In genomic region chr2:32990167-32990832, GRCm38 (mm10) we compare ENCODE assay signal across 12 mouse cellular contexts. TPM values are rescaled to one million over a fixed set of nuclear protein-coding genes. Genes with fewer than 3 reads are reported as not detected.
A peak's percentile ranks its signal among the peaks of the same experiment; 100 is the strongest.
DNase-seq lines count a peak whose midpoint lies in the region; ATAC-seq and TF ChIP-seq lines count a peak whose summit lies in the region.
"Had no signal": no experiment of that assay in that cellular context is flagged by ENCODE, and none has a peak within 500 bp of the region (broad histone marks: within the 10 kb centered on the region; RNA-seq: fewer than 3 reads in every experiment).

No protein-coding gene starts in this region.

- peak; percentile 66 for TF ChIP-seq CTCF in hindbrain, postnatal 0 days (IDR thresholded peaks at IDR 0.05; ENCODE audit: low read depth)
- peak; percentile 43 for TF ChIP-seq CTCF in bone marrow macrophage, adult 2 months (IDR thresholded peaks at IDR 0.05; ENCODE audit: low read depth, low read length)

- H3K9me3 ChIP-seq in hindbrain, postnatal 0 days (ENCODE audit: low read length) = no peaks in the 10 kb centered on the region
- H3K9me3 ChIP-seq in hindbrain, embryonic 16.5 days (ENCODE audit: control insufficient read depth, low read length) = no peaks in the 10 kb centered on the region
- H3K9me3 ChIP-seq: lung, embryonic 15.5 days had no signal

- TF ChIP-seq POLR2A in bone marrow macrophage, adult 2 months (IDR thresholded peaks at IDR 0.05; ENCODE audit: borderline replicate concordance, low read depth, low read length) = no peak

- H3K9ac ChIP-seq in hindbrain, postnatal 0 days (replicated peaks; ENCODE audit: low read length) = no peak overlapping the region
- no peak overlapping the region for H3K9ac ChIP-seq in hindbrain, embryonic 16.5 days (ENCODE audit: low read depth, low read length)
- H3K9ac ChIP-seq: lung, embryonic 15.5 days had no signal

- H3K27me3 ChIP-seq in hindbrain, postnatal 0 days (ENCODE audit: insufficient read depth, low read length) = no peaks in the 10 kb centered on the region
- H3K27me3 ChIP-seq in hindbrain, embryonic 16.5 days (replicated peaks; ENCODE audit: control insufficient read depth, insufficient read depth, low read length) = no peaks in the 10 kb centered on the region
- H3K27me3 ChIP-seq: lung, embryonic 15.5 days had no signal

- DNase-seq in hindbrain, postnatal 0 days (ENCODE audit: low spot score) = peak; percentile 51
- DNase-seq in 3T3-L1 (ENCODE audit: low read depth, low spot score) = peak; percentile 60
- peak; percentile 68 for DNase-seq in CD4-positive, CD25-positive, alpha-beta regulatory T cell, adult 2 months (ENCODE audit: low read depth, low spot score)
- no peak for DNase-seq in adrenal gland, adult 2 months
- DNase-seq in urinary bladder, postnatal 36 days (ENCODE audit: low spot score in 2 of 2) = no peak
- DNase-seq: gastrocnemius, postnatal 25 days; right cerebral cortex, adult 18-20 months; thymus, adult 18-20 months had no signal

- no peak overlapping the region for H3K4me3 ChIP-seq in hindbrain, postnatal 0 days (ENCODE audit: low read length)
- no peak overlapping the region for H3K4me3 ChIP-seq in hindbrain, embryonic 16.5 days (ENCODE audit: low read length)
- no peak overlapping the region for H3K4me3 ChIP-seq in bone marrow macrophage, adult 2 months (ENCODE audit: insufficient read depth, low read length)
- H3K4me3 ChIP-seq: lung, embryonic 15.5 days had no signal

- no peak overlapping the region for H3K27ac ChIP-seq in hindbrain, postnatal 0 days
- H3K27ac ChIP-seq in hindbrain, embryonic 16.5 days (ENCODE audit: low read depth, low read length) = no peak overlapping the region
- H3K27ac ChIP-seq in bone marrow macrophage, adult 2 months (ENCODE audit: insufficient read depth, low read depth, low read length) = no peak overlapping the region
- H3K27ac ChIP-seq: lung, embryonic 15.5 days had no signal

- H3K4me2 ChIP-seq in hindbrain, postnatal 0 days (ENCODE audit: low read depth, low read length) = no peak overlapping the region
- H3K4me2 ChIP-seq in hindbrain, embryonic 16.5 days (ENCODE audit: low read length) = no peak overlapping the region
- H3K4me2 ChIP-seq: lung, embryonic 15.5 days had no signal

- H3K4me1 ChIP-seq in hindbrain, postnatal 0 days (ENCODE audit: insufficient read depth, low read length) = no peaks in the 10 kb centered on the region
- no peaks in the 10 kb centered on the region for H3K4me1 ChIP-seq in hindbrain, embryonic 16.5 days (ENCODE audit: control insufficient read depth, insufficient read depth, low read depth, low read length)
- H3K4me1 ChIP-seq in bone marrow macrophage, adult 2 months (ENCODE audit: control insufficient read depth, insufficient read depth, low read length) = peaks cover 22% of the 10 kb centered on the region
- H3K4me1 ChIP-seq: lung, embryonic 15.5 days had no signal

- 56% methylated on average over 13 of the region's 13 CpGs for WGBS in hindbrain, postnatal 0 days
- WGBS in hindbrain, embryonic 16.5 days = 53% methylated on average over 13 of the region's 13 CpGs

- peaks cover 7% of the 10 kb centered on the region; the same call in 1 of the 2 replicates for H3K36me3 ChIP-seq in hindbrain, postnatal 0 days (ENCODE audit: insufficient read depth, low read length)
- H3K36me3 ChIP-seq in hindbrain, embryonic 16.5 days (ENCODE audit: control insufficient read depth, insufficient read depth, low read length) = 0 out of 2 replicates have a peak, but pooled peaks cover 7% of the 10 kb centered on the region
- H3K36me3 ChIP-seq: lung, embryonic 15.5 days had no signal

- no peak for ATAC-seq in hindbrain, postnatal 0 days
- ATAC-seq in hindbrain, embryonic 16.5 days = no peak
- ATAC-seq: inflammation-experienced regulatory T-cells, adult 6 months had no signal

RNA-seq across cellular contexts. Expression of gene Slc2a8, which starts 8.4 kb away (rescaled TPM):
- 38.2 and 41.2 TPM in 2 replicates for total RNA-seq in hindbrain, postnatal 0 days (2014; rRNA removed)
- polyA plus RNA-seq in hindbrain, postnatal 0 days (2015; fragmentation: Nextera tagmentation; extraction: Ambion mirVana) = 32.6 and 33.4 TPM in 2 replicates
- polyA plus RNA-seq in hindbrain, embryonic 16.5 days (2015; fragmentation: Nextera tagmentation; extraction: Ambion mirVana) = 23.2 and 26.0 TPM in 2 replicates
- 20.7 and 23.4 TPM in 2 replicates for polyA plus RNA-seq in bone marrow macrophage, adult 2 months (2012; ENCODE audit: insufficient read depth, insufficient read length, missing spikeins)
- total RNA-seq in adrenal gland, adult 2 months (2021) = 10 to 100 TPM; 14.1 to 23.9 TPM
- 525 and 573 TPM in 2 replicates for polyA plus RNA-seq in adrenal gland, adult 2 months (2012; rRNA removed)

RNA-seq across cellular contexts. Expression of gene Lrsam1, which starts 28.9 kb away (rescaled TPM):
- total RNA-seq in hindbrain, postnatal 0 days (2014; rRNA removed) = 37.9 and 50.0 TPM in 2 replicates
- polyA plus RNA-seq in hindbrain, postnatal 0 days (2015; fragmentation: Nextera tagmentation; extraction: Ambion mirVana) = 19.5 and 22.1 TPM in 2 replicates
- 24.5 and 28.3 TPM in 2 replicates for polyA plus RNA-seq in hindbrain, embryonic 16.5 days (2015; fragmentation: Nextera tagmentation; extraction: Ambion mirVana)
- polyA plus RNA-seq in bone marrow macrophage, adult 2 months (2012; ENCODE audit: insufficient read depth, insufficient read length, missing spikeins) = 12.0 and 13.2 TPM in 2 replicates
- total RNA-seq in adrenal gland, adult 2 months (2021) = 10 to 100 TPM; 18.0 to 25.6 TPM
- 24.8 and 26.0 TPM in 2 replicates for polyA plus RNA-seq in adrenal gland, adult 2 months (2012; rRNA removed)

RNA-seq across cellular contexts. Expression of gene Rpl12, which starts 28.9 kb away (rescaled TPM):
- 154 and 168 TPM in 2 replicates for total RNA-seq in hindbrain, postnatal 0 days (2014; rRNA removed)
- polyA plus RNA-seq in hindbrain, postnatal 0 days (2015; fragmentation: Nextera tagmentation; extraction: Ambion mirVana) = 92.2 and 101 TPM in 2 replicates
- polyA plus RNA-seq in hindbrain, embryonic 16.5 days (2015; fragmentation: Nextera tagmentation; extraction: Ambion mirVana) = 78.7 and 85.4 TPM in 2 replicates
- 17.4 and 23.3 TPM in 2 replicates for polyA plus RNA-seq in bone marrow macrophage, adult 2 months (2012; ENCODE audit: insufficient read depth, insufficient read length, missing spikeins)
- total RNA-seq in adrenal gland, adult 2 months (2021) = 100 to 1,000 TPM; 136 to 149 TPM
- 146 and 165 TPM in 2 replicates for polyA plus RNA-seq in adrenal gland, adult 2 months (2012; rRNA removed)

Comparison
In these comparisons a context has a peak if more than half of its experiments do, and no peak if none do; other contexts are left out.
1. DNase-seq: peak in hindbrain, postnatal 0 days (single experiment), 3T3-L1 (single experiment) and CD4-positive, CD25-positive, alpha-beta regulatory T cell, adult 2 months (single experiment); none in adrenal gland, adult 2 months (single experiment) and urinary bladder, postnatal 36 days (0 of 2).
2. RNA of gene Slc2a8, which starts 8.4 kb away (polyA plus RNA-seq): 525 to 573 TPM in adrenal gland, adult 2 months; 32.6 to 33.4 TPM in hindbrain, postnatal 0 days, 23.2 to 26.0 TPM in hindbrain, embryonic 16.5 days and 20.7 to 23.4 TPM in bone marrow macrophage, adult 2 months; every median in the first group is over 10 times any median in the second.